Mouse (Mus musculus) CD8-positive naive resting alpha-beta T cell, adult 2 months (primary cell): Measurements from ENCODE around the gene Trem1.

Experiments
- DNase-seq, 2 experiments: peaks; one replicate each; pipeline ENCODE4 v3.0.0; 2022; ENCODE audit warnings: low read depth in 2 of 2, low spot score in 2 of 2

Trem1 gene

GRCm38 (mm10) chr17:48267591-48267990, 35.0 kb downstream of the Trem1 start:
- DNase-seq = no peak

- no peak for DNase-seq
These were observed 35.7 kb downstream of the Trem1 start for GRCm38 (mm10) chr17:48268276-48268675.

GRCm38 (mm10) chr17:48269833-48270232, 37.3 kb downstream of the Trem1 start:
- no peak for DNase-seq

GRCm38 (mm10) chr17:48272158-48272557, 39.6 kb downstream of the Trem1 start:
- DNase-seq = no peak

GRCm38 (mm10) chr17:48272598-48272997, 40.0 kb downstream of the Trem1 start:
- DNase-seq = no peak

- DNase-seq = no peak
These were observed 41.5 kb downstream of the Trem1 start for GRCm38 (mm10) chr17:48274098-48274497.

- peak; percentile 70 to 81 for DNase-seq
These were observed 42.3 kb downstream of the Trem1 start for GRCm38 (mm10) chr17:48274885-48275284.

- DNase-seq = no peak
These were observed 43.2 kb downstream of the Trem1 start for GRCm38 (mm10) chr17:48275736-48276135.

GRCm38 (mm10) chr17:48278381-48278780, 45.8 kb downstream of the Trem1 start:
- no peak for DNase-seq

GRCm38 (mm10) chr17:48279002-48279401, 46.4 kb downstream of the Trem1 start:
- DNase-seq = no peak

- DNase-seq = no peak
These were observed 48.6 kb downstream of the Trem1 start for GRCm38 (mm10) chr17:48280943-48281738.

GRCm38 (mm10) chr17:48281739-48282085, 49.1 kb downstream of the Trem1 start:
- no peak for DNase-seq

GRCm38 (mm10) chr17:48286765-48287164, 54.2 kb downstream of the Trem1 start:
- no peak for DNase-seq

- no peak for DNase-seq
These were observed 54.7 kb downstream of the Trem1 start for GRCm38 (mm10) chr17:48287276-48287675.

- DNase-seq = no peak
These were observed 61.1 kb downstream of the Trem1 start for GRCm38 (mm10) chr17:48293500-48294194.
